Mouse (Mus musculus) olfactory bulb, adult 2 months (tissue): ENCODE measurements at regions not wholly inside any gene's neighbourhood (a gene's known extent, or its start where the extent isn't known, plus 50 kb on each side); places are given as distances from the start of the nearest gene placed in this dataset.
"Not testable (repeated sequence)": the region's sequence is repeated elsewhere in the genome, so short reads cannot be mapped to it uniquely, and the experiment has no call there.

ENCODE experiments used
- H3K27ac ChIP-seq: fragments of 200-500 bp; 2 replicates; pipeline ENCODE4 v1.5.1; 2012; ENCODE audit warnings: low read depth, low read length; ENCODE audit not compliant: insufficient read depth
- H3K4me1 ChIP-seq: fragments of 200-500 bp; 2 replicates; pipeline ENCODE4 v1.6.1; 2012; ENCODE audit warnings: low read length; ENCODE audit not compliant: control insufficient read depth, insufficient read depth
- H3K4me3 ChIP-seq: fragments of 200-500 bp; 2 replicates; pipeline ENCODE4 v1.5.1; 2012; ENCODE audit warnings: mild to moderate bottlenecking, low read depth, low read length, moderate library complexity; ENCODE audit not compliant: insufficient read depth
- CTCF ChIP-seq: fragments of 200-500 bp; IDR thresholded peaks from 2 replicates; pipeline ENCODE4 v1.5.1; 2012; ENCODE audit warnings: low read depth, mild to moderate bottlenecking, low read length, moderate library complexity; ENCODE audit not compliant: insufficient read depth
- POLR2A ChIP-seq: fragments of 200-500 bp; IDR thresholded peaks from 2 replicates; pipeline ENCODE4 v1.6.1; 2012; ENCODE audit warnings: mild to moderate bottlenecking, low read depth, low read length, moderate library complexity; ENCODE audit not compliant: insufficient read depth
- WGBS: fragments of 180-500 bp; shearing (Covaris S2); methylation state at CpG from one replicate; pipeline ENCODE4 v1.1.7; 2018; 5-methylcytosine and 5-hydroxymethylcytosine counted together

GRCm38 (mm10) chr1:88800411-88800810, 98.4 kb upstream of the Arl4c start:
- no peak for TF ChIP-seq POLR2A
- no peak for TF ChIP-seq CTCF
- H3K27ac ChIP-seq: no peak overlapping the region
- 76% methylated on average over 5 of the region's 5 CpGs for WGBS
- H3K4me3 ChIP-seq: no peak overlapping the region
- H3K4me1 ChIP-seq: 0 out of 2 replicates have a peak, but pooled peaks cover under 1% of the 10 kb centered on the region

- not testable (repeated sequence) for H3K4me1 ChIP-seq, H3K27ac ChIP-seq, H3K4me3 ChIP-seq
Observed at GRCm38 (mm10) chr1:88801151-88801550, 99.1 kb upstream of the Arl4c start.

GRCm38 (mm10) chr1:88806960-88807359, 104.9 kb upstream of the Arl4c start:
- no peak overlapping the region for H3K4me3 ChIP-seq
- WGBS: 66% methylated on average over 6 of the region's 6 CpGs
- no peaks in the 10 kb centered on the region for H3K4me1 ChIP-seq
- TF ChIP-seq CTCF (no peak), POLR2A (no peak)
- no peak overlapping the region for H3K27ac ChIP-seq

GRCm38 (mm10) chr1:88807901-88808300, 105.9 kb upstream of the Arl4c start:
- Histone ChIP-seq H3K27ac (no peak overlapping the region), H3K4me3 (no peak overlapping the region), H3K4me1 (no peaks in the 10 kb centered on the region)
- WGBS: 93% methylated on average over 6 of the region's 6 CpGs
- TF ChIP-seq POLR2A: no peak

GRCm38 (mm10) chr1:88808508-88808907, 106.5 kb upstream of the Arl4c start:
- Histone ChIP-seq H3K4me1 (no peaks in the 10 kb centered on the region), H3K4me3 (no peak overlapping the region), H3K27ac (no peak overlapping the region)
- 67% methylated on average over 3 of the region's 3 CpGs for WGBS
- TF ChIP-seq CTCF (no peak), POLR2A (no peak)

GRCm38 (mm10) chr1:88809756-88810155, 107.7 kb upstream of the Arl4c start:
- Histone ChIP-seq H3K4me1 (no peaks in the 10 kb centered on the region), H3K4me3 (no peak overlapping the region), H3K27ac (no peak overlapping the region)
- TF ChIP-seq CTCF (no peak), POLR2A (no peak)
- whole genome bisulfite sequencing: 96% methylated on average over 2 of the region's 2 CpGs

- Histone ChIP-seq H3K27ac (no peak overlapping the region), H3K4me3 (no peak overlapping the region), H3K4me1 (no peaks in the 10 kb centered on the region)
- WGBS: 69% methylated on average over 7 of the region's 7 CpGs
- TF ChIP-seq CTCF (no peak), POLR2A (no peak)
Observed at GRCm38 (mm10) chr1:88813200-88813599, 111.2 kb upstream of the Arl4c start.

- 90% methylated on average over 9 of the region's 9 CpGs for WGBS
- no peak for TF ChIP-seq POLR2A
- TF ChIP-seq CTCF: no peak
- Histone ChIP-seq H3K4me1 (no peaks in the 10 kb centered on the region), H3K27ac (no peak overlapping the region), H3K4me3 (no peak overlapping the region)
Observed at GRCm38 (mm10) chr1:88816376-88816945, 114.4 kb upstream of the Arl4c start.

- H3K27ac ChIP-seq: no peak overlapping the region
- H3K4me1 ChIP-seq: no peaks in the 10 kb centered on the region
- no peak overlapping the region for H3K4me3 ChIP-seq
- 59% methylated on average over 4 of the region's 4 CpGs for WGBS
- TF ChIP-seq POLR2A: no peak
- TF ChIP-seq CTCF: no peak
Observed at GRCm38 (mm10) chr1:88825215-88825614, 123.2 kb upstream of the Arl4c start.

GRCm38 (mm10) chr1:88838661-88839274, 136.7 kb upstream of the Arl4c start:
- Histone ChIP-seq H3K4me3 (no peak overlapping the region), H3K27ac (no peak overlapping the region), H3K4me1 (peaks cover 10% of the 10 kb centered on the region)
- 47% methylated on average over 11 of the region's 11 CpGs for WGBS
- TF ChIP-seq POLR2A (no peak), CTCF (no peak)
